ENCODE assay signal across 10 mouse cellular contexts in the genomic region with DNA sequence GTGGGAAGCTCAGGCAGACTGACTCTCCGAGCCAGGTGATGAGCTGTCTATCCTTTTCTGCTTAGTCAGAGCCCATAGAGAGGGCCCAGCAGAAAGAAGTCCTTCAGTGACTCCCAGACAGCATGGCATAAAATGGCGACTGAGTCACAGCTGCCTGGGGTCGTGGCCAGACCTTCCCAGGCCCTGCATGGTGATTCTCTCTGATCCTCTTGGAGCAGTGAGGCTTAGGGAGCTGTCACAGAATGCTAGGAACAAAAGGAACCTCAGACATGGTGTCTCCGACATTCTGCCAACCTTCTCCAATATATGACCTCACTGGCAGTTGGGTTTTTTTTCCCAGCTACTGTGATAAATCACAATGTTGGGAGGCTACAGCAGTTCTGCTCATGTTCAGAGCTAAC. TPM values are rescaled to one million over a fixed set of nuclear protein-coding genes. Genes with fewer than 3 reads are reported as not detected.
A peak's percentile ranks its signal among the peaks of the same experiment; 100 is the strongest.
DNase-seq lines count a peak whose midpoint lies in the region; ATAC-seq and TF ChIP-seq lines count a peak whose summit lies in the region.
"Had no signal": no experiment of that assay in that cellular context is flagged by ENCODE, and none has a peak within 500 bp of the region (broad histone marks: within the 10 kb centered on the region; RNA-seq: fewer than 3 reads in every experiment).

No protein-coding gene starts in this region.

- H3K36me3 ChIP-seq in heart, embryonic 10.5 days: no peaks in the 10 kb centered on the region
- no peaks in the 10 kb centered on the region for H3K36me3 ChIP-seq in embryonic facial prominence, embryonic 14.5 days (ENCODE audit: control insufficient read depth, insufficient read depth, low read length)
- H3K36me3 ChIP-seq: neural tube, embryonic 15.5 days had no signal

- no peak for TF ChIP-seq POLR2A in olfactory bulb, adult 2 months (IDR thresholded peaks at IDR 0.05; ENCODE audit: insufficient read depth, low read depth, low read length)

- H3K4me1 ChIP-seq in heart, embryonic 10.5 days: peaks cover 23% of the 10 kb centered on the region
- peaks cover 20% of the 10 kb centered on the region for H3K4me1 ChIP-seq in embryonic facial prominence, embryonic 14.5 days (ENCODE audit: control insufficient read depth, insufficient read depth, low read length)
- H3K4me1 ChIP-seq in olfactory bulb, adult 2 months (ENCODE audit: control insufficient read depth, insufficient read depth, low read length): peaks cover 33% of the 10 kb centered on the region

- no peak for ATAC-seq in embryonic facial prominence, embryonic 14.5 days (ENCODE audit: low read depth)

- no peaks in the 10 kb centered on the region for H3K27me3 ChIP-seq in heart, embryonic 10.5 days (ENCODE audit: insufficient read depth, poor library complexity, severe bottlenecking)
- no peaks in the 10 kb centered on the region for H3K27me3 ChIP-seq in embryonic facial prominence, embryonic 14.5 days (replicated peaks; ENCODE audit: control insufficient read depth, insufficient read depth, low read length)
- H3K27me3 ChIP-seq: neural tube, embryonic 15.5 days had no signal

- 0 out of 2 replicates have a peak overlapping the region, but pooled peaks have one; percentile 23 for H3K4me2 ChIP-seq in embryonic facial prominence, embryonic 14.5 days (ENCODE audit: low read depth, low read length)
- H3K4me2 ChIP-seq: neural tube, embryonic 15.5 days had no signal

- H3K4me3 ChIP-seq in heart, embryonic 10.5 days: no peak overlapping the region
- no peak overlapping the region for H3K4me3 ChIP-seq in layer of hippocampus, adult 2 months
- H3K4me3 ChIP-seq in embryonic facial prominence, embryonic 14.5 days (ENCODE audit: low read depth, low read length): no peak overlapping the region
- H3K4me3 ChIP-seq in olfactory bulb, adult 2 months (ENCODE audit: insufficient read depth, low read depth, low read length): no peak overlapping the region
- H3K4me3 ChIP-seq: erythroblast, embryonic 14.5 days; neural tube, embryonic 15.5 days had no signal

- DNase-seq in heart, embryonic 10.5 days (ENCODE audit: low spot score): peak; percentile 69
- DNase-seq in heart, postnatal 4 days: no peak
- no peak for DNase-seq in layer of hippocampus, adult 2 months (ENCODE audit: low spot score in 2 of 2)
- no peak for DNase-seq in layer of hippocampus, adult 11-12 months (ENCODE audit: low spot score)
- DNase-seq in embryonic facial prominence, embryonic 14.5 days (ENCODE audit: low spot score): no peak
- no peak for DNase-seq in adipocyte (ENCODE audit: low spot score)
- DNase-seq: thymus, postnatal 25 days had no signal

- WGBS in heart, embryonic 10.5 days: 73% methylated on average over 4 of the region's 4 CpGs
- 80% methylated on average over 4 of the region's 4 CpGs for WGBS in embryonic facial prominence, embryonic 14.5 days
- WGBS in olfactory bulb, adult 2 months: 94% methylated on average over 4 of the region's 4 CpGs

- no peak overlapping the region; the same call in 1 of the 2 replicates for H3K9ac ChIP-seq in embryonic facial prominence, embryonic 14.5 days (ENCODE audit: low read depth, low read length)
- H3K9ac ChIP-seq: neural tube, embryonic 15.5 days had no signal

- peak overlapping the region; percentile 23; the same call in 1 of the 2 replicates for H3K27ac ChIP-seq in heart, embryonic 10.5 days
- H3K27ac ChIP-seq in layer of hippocampus, adult 2 months: peak overlapping the region; percentile 23; the same call in 1 of the 2 replicates
- no peak overlapping the region; the same call in 1 of the 2 replicates for H3K27ac ChIP-seq in embryonic facial prominence, embryonic 14.5 days (replicated peaks; ENCODE audit: low read depth, low read length)
- peak overlapping the region; percentile 73 for H3K27ac ChIP-seq in olfactory bulb, adult 2 months (ENCODE audit: insufficient read depth, low read depth, low read length)
- H3K27ac ChIP-seq: neural tube, embryonic 15.5 days had no signal

- H3K9me3 ChIP-seq in heart, embryonic 10.5 days: no peaks in the 10 kb centered on the region
- no peaks in the 10 kb centered on the region for H3K9me3 ChIP-seq in embryonic facial prominence, embryonic 14.5 days (ENCODE audit: control insufficient read depth, low read length)
- H3K9me3 ChIP-seq: neural tube, embryonic 15.5 days had no signal

- TF ChIP-seq CTCF in layer of hippocampus, adult 2 months (conservative IDR thresholded peaks at IDR 0.05): no peak
- TF ChIP-seq CTCF in olfactory bulb, adult 2 months (IDR thresholded peaks at IDR 0.05; ENCODE audit: insufficient read depth, low read depth, low read length): no peak

RNA-seq across cellular contexts. Expression of a gene that starts 30.9 kb away (rescaled TPM):
- polyA plus RNA-seq in heart, embryonic 10.5 days (2016; fragmentation: Nextera tagmentation; extraction: Ambion mirVana): 78.4 and 85.9 TPM in 2 replicates
- total RNA-seq in heart, postnatal 4 days (2021): 10 to 100 TPM; 43.3 to 49.6 TPM
- total RNA-seq in layer of hippocampus, adult 2 months (2021): 10 to 100 TPM; 66.2 to 66.8 TPM
- polyA plus RNA-seq in embryonic facial prominence, embryonic 14.5 days (2014; fragmentation: Nextera tagmentation; extraction: Ambion mirVana): 101 and 105 TPM in 2 replicates
- polyA plus RNA-seq in olfactory bulb, adult 2 months (2012; ENCODE audit: insufficient read depth, insufficient read length, low replicate concordance, missing spikeins): 295 TPM in 1 of 2 replicates, not detected in the other
